Mouse (Mus musculus) monocyte, adult 59 days (primary cell): ENCODE results near the gene Gnpnat1. TPM values are rescaled to one million over a fixed set of nuclear protein-coding genes. Genes with fewer than 3 reads are reported as not detected.

ENCODE experiments used
- total RNA-seq, 2 experiments: library from RNA; stranded (reverse); gene quantifications; one replicate each; pipeline ENCODE4 v1.2.4; 2023

The Gnpnat1 gene
- total RNA-seq, result 10 to 100 TPM; 14.1 to 20.4 TPM

GRCm38 (mm10) chr14:45404813-45405212 is at the start of gene Gnpnat1:
Gene Gnpnat1, minus strand, starts transcription at chr14:45404913.

GRCm38 (mm10) chr14:45350931-45351859 is 53.5 kb downstream of the Gnpnat1 start, which contains the start of gene Styx:
Gene Styx, plus strand, starts transcription at chr14:45351093.

GRCm38 (mm10) chr14:45329589-45330181 is 75.0 kb downstream of the Gnpnat1 start, which contains the start of gene Psmc6:
Gene Psmc6, plus strand, starts transcription at chr14:45329788.

Other genes with a start within 250 kb of the Gnpnat1 start
- gene Gpr137c, start 185.2 kb downstream of the Gnpnat1 start, total RNA-seq, result 1 to 10 TPM; 4.2 to 5.9 TPM
- 10 to 100 TPM; 33.1 to 35.0 TPM for gene Txndc16, start 184.6 kb downstream of the Gnpnat1 start, total RNA-seq
- 10 to 100 TPM; 21.7 to 24.1 TPM for gene Ero1l, start 86.1 kb downstream of the Gnpnat1 start, total RNA-seq
- gene Psmc6, start 75.1 kb downstream of the Gnpnat1 start, total RNA-seq, result 10 to 100 TPM; 67.4 to 89.1 TPM
- gene Styx, start 53.8 kb downstream of the Gnpnat1 start, total RNA-seq, result 10 to 100 TPM; 17.0 to 22.5 TPM
- gene Fermt2, start 125.2 kb upstream of the Gnpnat1 start, total RNA-seq, result under 1 TPM; 0.34 to 0.52 TPM